Mouse (Mus musculus) cerebellum, adult 18-20 months (tissue): Measurements from ENCODE around the gene Ace.

ENCODE experiments used
- DNase-seq, 2 experiments: peaks; one replicate each; pipeline ENCODE4 v3.0.0; 2021

Ace gene

DNA sequence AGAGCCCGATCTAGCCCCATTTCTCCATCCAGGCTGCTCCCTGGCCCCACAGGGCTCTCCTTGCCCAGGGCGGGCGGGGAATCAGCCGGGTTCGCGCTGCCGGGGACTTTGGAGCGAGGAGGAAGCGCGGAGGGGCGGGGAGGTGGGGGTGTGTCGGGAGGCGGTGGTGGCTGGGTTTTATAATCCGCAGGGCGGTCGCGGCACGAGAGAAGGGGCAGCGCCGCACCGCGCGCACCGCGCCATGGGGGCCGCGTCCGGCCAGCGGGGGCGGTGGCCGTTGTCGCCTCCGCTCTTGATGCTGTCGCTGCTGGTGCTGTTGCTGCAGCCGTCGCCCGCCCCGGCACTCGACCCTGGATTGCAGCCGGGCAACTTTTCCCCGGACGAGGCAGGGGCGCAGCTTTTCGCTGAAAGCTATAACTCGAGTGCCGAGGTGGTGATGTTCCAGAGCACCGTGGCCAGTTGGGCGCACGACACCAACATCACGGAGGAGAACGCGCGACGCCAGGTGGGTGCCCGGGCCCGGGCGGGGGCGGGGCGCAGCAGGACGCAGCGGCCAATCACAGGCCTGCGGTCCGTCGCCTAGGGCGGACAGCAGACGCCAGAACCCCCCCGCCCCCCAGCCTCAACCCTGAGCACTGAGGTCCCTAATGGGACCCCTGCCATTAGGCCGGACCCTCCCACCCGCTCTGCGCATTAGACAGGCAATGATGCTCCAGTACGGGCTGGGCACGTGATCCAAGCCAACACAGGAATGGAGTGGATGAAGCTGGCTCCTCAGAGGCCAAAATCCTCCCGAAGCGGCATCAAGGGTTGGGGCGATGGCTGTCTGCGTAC is at the start of gene Ace:
Ace (plus strand) TSS at position 205 of the 834 bp plus-strand sequence.
- peak in 1 of 2 experiments; percentile 28 for DNase-seq

GRCm38 (mm10) chr11:105920098-105920785 is 47.5 kb upstream of the Ace start:
- no peak for DNase-seq

- DNase-seq = no peak
These were observed 46.9 kb upstream of the Ace start for GRCm38 (mm10) chr11:105920836-105921235.

DNA sequence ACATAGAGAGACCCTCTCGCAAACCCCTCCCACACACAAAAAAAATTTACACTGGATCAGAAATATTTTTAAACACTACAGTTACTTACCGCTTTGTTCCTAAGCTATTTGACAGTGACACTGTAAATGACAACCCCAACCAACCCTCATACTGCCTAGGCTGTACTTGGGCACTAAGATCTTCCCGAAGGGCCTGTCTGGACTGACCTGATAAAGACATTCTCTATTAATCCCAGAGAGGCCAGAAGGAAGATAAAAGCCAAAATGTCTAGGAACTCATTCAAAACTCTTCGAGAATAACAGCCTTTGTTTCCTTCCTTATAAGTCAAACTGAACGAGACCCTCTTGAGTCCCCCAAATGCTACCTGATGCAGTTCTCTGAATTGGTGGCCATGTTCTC is 46.5 kb upstream of the Ace start:
- DNase-seq = no peak

GRCm38 (mm10) chr11:105922769-105923663 is 44.7 kb upstream of the Ace start:
- DNase-seq = no peak

GRCm38 (mm10) chr11:105927065-105928030 is 40.4 kb upstream of the Ace start:
- DNase-seq = peak; percentile 81 to 85

- no peak for DNase-seq
These were observed 39.6 kb upstream of the Ace start for GRCm38 (mm10) chr11:105928171-105928570.

DNA sequence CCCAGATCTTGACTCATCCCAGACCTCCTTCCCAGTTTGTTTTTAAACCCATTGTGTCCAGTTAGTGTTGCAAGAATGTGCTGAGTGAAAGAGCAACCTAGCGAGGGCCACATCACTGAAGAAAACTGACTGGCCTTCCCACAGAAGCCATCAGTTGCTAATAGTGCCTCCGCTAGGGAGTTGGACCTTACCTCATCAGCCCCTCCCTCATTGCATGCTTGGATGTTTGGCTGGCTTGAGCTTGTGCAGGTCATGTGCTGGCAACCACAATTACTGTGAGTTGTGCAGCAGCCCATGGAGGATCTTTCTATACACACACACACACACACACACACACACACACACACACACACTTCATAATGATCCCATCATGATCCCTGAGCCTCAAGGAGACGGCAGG is 36.4 kb upstream of the Ace start:
- no peak for DNase-seq

GRCm38 (mm10) chr11:105933746-105934145 is 34.0 kb upstream of the Ace start:
- DNase-seq = no peak

- no peak for DNase-seq
These were observed 33.4 kb upstream of the Ace start for GRCm38 (mm10) chr11:105934303-105934711.

- no peak for DNase-seq
These were observed 32.9 kb upstream of the Ace start for GRCm38 (mm10) chr11:105934816-105935215.

DNA sequence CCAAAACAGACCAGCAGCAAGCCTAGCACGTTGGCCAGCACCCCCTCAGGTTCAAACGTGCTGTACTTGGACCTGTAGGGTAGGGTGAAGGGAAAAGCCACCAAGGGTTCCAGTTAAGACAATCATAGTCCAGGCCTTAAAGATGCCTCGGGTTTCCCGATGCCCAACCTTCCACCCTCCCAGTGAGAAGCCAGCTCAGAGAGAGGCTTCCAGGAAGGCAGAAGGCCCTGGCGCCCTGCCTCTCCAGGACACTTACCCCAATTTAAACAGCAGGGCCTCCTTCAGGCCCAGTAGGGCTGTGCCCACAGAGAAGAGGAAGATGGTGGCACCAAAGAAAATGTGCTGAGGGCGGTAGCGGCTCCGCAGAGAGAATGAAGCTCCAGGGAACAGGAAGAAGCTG is 32.2 kb upstream of the Ace start:
- no peak for DNase-seq

GRCm38 (mm10) chr11:105936200-105936599 is 31.5 kb upstream of the Ace start:
- DNase-seq = peak; percentile 29 to 36

- no peak for DNase-seq
These were observed 30.8 kb upstream of the Ace start for GRCm38 (mm10) chr11:105936974-105937373.

DNA sequence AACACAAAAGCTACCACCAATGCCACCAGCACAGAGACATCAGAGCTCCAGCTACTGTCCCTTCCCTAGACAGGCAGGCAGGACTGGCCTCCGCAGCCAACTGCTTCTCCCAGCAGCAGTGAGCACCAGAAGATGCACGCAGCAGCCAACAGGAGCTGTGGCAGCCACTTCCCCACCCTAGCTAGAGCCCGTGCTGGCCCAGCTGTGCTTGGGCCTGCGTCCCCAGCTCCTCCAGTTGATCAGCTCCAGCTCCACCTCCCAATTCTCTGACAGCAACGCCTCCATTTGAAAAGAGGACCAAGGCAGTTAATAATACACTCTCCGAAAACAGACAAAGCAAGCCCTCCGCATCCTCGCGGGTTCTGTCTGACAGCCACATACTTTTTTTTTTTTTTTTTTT is 29.0 kb upstream of the Ace start:
- no peak for DNase-seq

GRCm38 (mm10) chr11:105941973-105942372 is 25.8 kb upstream of the Ace start:
- DNase-seq = no peak

GRCm38 (mm10) chr11:105943133-105944102 is 24.3 kb upstream of the Ace start:
- peak in 1 of 2 experiments; percentile 32 for DNase-seq

DNA sequence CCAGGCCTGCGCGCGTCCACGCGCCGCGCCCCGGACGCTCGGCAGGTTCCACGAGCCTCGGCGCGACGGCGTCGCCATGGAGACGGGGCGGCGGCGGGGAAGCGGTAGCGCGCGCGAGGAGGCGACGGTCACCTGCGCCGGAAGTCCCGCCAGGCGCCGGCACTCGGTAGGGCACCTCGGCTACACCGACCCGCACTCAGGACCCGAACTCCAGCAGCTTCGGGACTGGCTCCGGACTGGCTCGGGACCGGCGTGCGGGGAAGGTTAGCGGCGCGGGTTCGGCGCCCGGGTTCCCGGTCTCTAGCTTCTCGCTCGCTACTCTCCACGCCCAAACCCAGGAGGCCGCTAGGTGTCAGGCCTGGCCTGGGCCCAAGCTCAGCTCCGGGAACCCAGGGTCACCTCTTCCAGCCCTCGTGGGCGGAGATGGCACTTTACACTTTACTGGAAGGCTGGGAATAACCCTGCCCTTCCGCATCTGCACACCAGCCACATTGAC is 23.6 kb upstream of the Ace start:
- DNase-seq = peak; percentile 56 to 72

DNA sequence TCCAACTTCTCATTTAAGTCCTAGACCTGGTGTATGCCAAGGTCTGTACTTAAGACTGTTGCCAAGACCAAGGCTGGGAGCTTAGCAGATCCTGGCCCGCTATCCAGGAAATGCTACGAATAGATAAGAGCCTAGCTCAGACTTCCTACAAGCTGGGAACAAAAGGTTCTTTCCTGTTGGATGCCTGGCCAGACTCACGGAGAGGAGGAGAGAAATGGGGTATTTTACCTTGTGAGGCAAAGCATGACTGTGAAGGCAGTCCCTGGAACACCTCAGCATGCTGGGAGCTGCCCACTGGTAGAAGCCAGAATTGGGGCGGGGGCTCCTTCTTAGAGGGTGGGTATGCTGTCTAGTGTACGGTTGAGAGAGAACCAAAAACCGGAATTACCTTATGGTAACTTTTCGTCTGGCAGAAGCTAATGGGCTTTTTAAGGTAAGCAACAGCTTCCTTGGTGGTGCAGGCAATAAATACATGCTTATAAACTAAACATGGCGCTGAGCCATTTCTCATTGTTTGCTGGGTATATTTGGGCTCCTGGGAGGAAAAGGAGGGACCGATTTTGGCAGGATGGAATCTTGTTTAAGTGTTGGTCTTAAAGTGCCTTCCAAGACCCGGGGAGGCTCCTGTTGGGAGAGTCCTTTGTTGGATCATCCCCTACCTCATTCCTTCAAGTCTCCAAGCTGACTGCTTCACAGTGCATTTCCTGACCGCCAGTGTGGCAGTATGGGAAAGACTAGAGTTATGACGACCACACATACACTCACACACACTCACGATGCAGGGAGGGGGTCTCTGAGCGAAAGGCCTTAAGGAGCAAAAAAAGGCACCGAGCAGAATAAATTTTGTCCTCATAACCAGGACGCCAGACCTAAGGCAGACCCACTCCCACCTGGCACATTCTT is 22.7 kb upstream of the Ace start:
- no peak for DNase-seq
